13 mouse cellular contexts compared by ENCODE assay signal in genomic region chr6:94389716-94390115, GRCm38 (mm10).
DNase-seq lines count a peak whose midpoint lies in the region; ATAC-seq and TF ChIP-seq lines count a peak whose summit lies in the region.
"Had no signal": no experiment of that assay in that cellular context is flagged by ENCODE, and none has a peak within 500 bp of the region (broad histone marks: within the 10 kb centered on the region; RNA-seq: fewer than 3 reads in every experiment).

No protein-coding gene starts in this region.

- 62% methylated on average over 9 of the region's 9 CpGs for WGBS in forebrain, postnatal 0 days
- WGBS in forebrain, embryonic 12.5 days: 85% methylated on average over 9 of the region's 9 CpGs
- 32% methylated on average over 9 of the region's 9 CpGs for WGBS in heart, postnatal 0 days

- H3K9me3 ChIP-seq in forebrain, postnatal 0 days (ENCODE audit: low read length): no peaks in the 10 kb centered on the region
- H3K9me3 ChIP-seq in forebrain, embryonic 12.5 days: no peaks in the 10 kb centered on the region
- no peaks in the 10 kb centered on the region for H3K9me3 ChIP-seq in heart, postnatal 0 days (replicated peaks; ENCODE audit: control insufficient read depth, low read length)
- H3K9me3 ChIP-seq: limb, embryonic 13.5 days; neural tube, embryonic 13.5 days had no signal

- ATAC-seq in forebrain, postnatal 0 days: no peak
- no peak for ATAC-seq in forebrain, embryonic 12.5 days (ENCODE audit: low FRiP score)
- ATAC-seq in heart, postnatal 0 days (ENCODE audit: insufficient read depth, low read depth): peak; percentile 45; the same call in 1 of the 2 replicates
- ATAC-seq: forebrain, embryonic 14.5 days had no signal

- peak; percentile 24 for DNase-seq in forebrain, postnatal 0 days
- DNase-seq in heart, postnatal 0 days (ENCODE audit: low spot score): peak; percentile 57
- DNase-seq in kidney, postnatal 10 days: peak; percentile 9
- DNase-seq in lung, postnatal 4 days: peak; percentile 15 to 35
- no peak for DNase-seq in embryo, embryonic 9.5 days (ENCODE audit: extremely low spot score)
- DNase-seq in gastrocnemius, postnatal 10 days: no peak
- DNase-seq in adrenal gland, adult 2 months: no peak
- DNase-seq: embryo, embryonic 11 days had no signal

- no peaks in the 10 kb centered on the region for H3K36me3 ChIP-seq in forebrain, postnatal 0 days (ENCODE audit: insufficient read depth)
- H3K36me3 ChIP-seq in forebrain, embryonic 12.5 days (replicated peaks): no peaks in the 10 kb centered on the region
- no peaks in the 10 kb centered on the region for H3K36me3 ChIP-seq in heart, postnatal 0 days (replicated peaks; ENCODE audit: control insufficient read depth, insufficient read depth, low read length)
- H3K36me3 ChIP-seq: limb, embryonic 13.5 days; neural tube, embryonic 13.5 days had no signal

- H3K27me3 ChIP-seq in forebrain, postnatal 0 days (ENCODE audit: insufficient read depth, low read length): no peaks in the 10 kb centered on the region
- no peaks in the 10 kb centered on the region for H3K27me3 ChIP-seq in forebrain, embryonic 12.5 days
- no peaks in the 10 kb centered on the region for H3K27me3 ChIP-seq in heart, postnatal 0 days (ENCODE audit: control insufficient read depth, insufficient read depth, low read length)
- H3K27me3 ChIP-seq: limb, embryonic 13.5 days; neural tube, embryonic 13.5 days had no signal

- H3K4me3 ChIP-seq in forebrain, postnatal 0 days (ENCODE audit: low read depth, low read length): no peak overlapping the region
- H3K4me3 ChIP-seq in forebrain, embryonic 12.5 days (replicated peaks): no peak overlapping the region
- no peak overlapping the region for H3K4me3 ChIP-seq in heart, postnatal 0 days (ENCODE audit: low read depth, low read length)
- H3K4me3 ChIP-seq: limb, embryonic 13.5 days; neural tube, embryonic 13.5 days had no signal

- H3K9ac ChIP-seq in forebrain, postnatal 0 days: no peak overlapping the region
- H3K9ac ChIP-seq in forebrain, embryonic 12.5 days: no peak overlapping the region
- no peak overlapping the region for H3K9ac ChIP-seq in heart, postnatal 0 days (replicated peaks; ENCODE audit: low read depth, low read length)
- H3K9ac ChIP-seq: limb, embryonic 13.5 days; neural tube, embryonic 13.5 days had no signal

- no peak overlapping the region for H3K27ac ChIP-seq in forebrain, postnatal 0 days (ENCODE audit: low read depth, low read length)
- no peak overlapping the region for H3K27ac ChIP-seq in forebrain, embryonic 12.5 days
- peak overlapping the region; percentile 88 for H3K27ac ChIP-seq in heart, postnatal 0 days (ENCODE audit: low read depth)
- H3K27ac ChIP-seq: limb, embryonic 13.5 days; neural tube, embryonic 13.5 days had no signal

- no peak for TF ChIP-seq CTCF in forebrain, postnatal 0 days (IDR thresholded peaks at IDR 0.05; ENCODE audit: low read depth)
- no peak for TF ChIP-seq CTCF in heart, postnatal 0 days (IDR thresholded peaks at IDR 0.05; ENCODE audit: low read depth)

- no peak overlapping the region for H3K4me2 ChIP-seq in forebrain, postnatal 0 days (ENCODE audit: low read depth)
- no peak overlapping the region for H3K4me2 ChIP-seq in forebrain, embryonic 12.5 days
- no peak overlapping the region for H3K4me2 ChIP-seq in heart, postnatal 0 days (ENCODE audit: low read depth, low read length)
- H3K4me2 ChIP-seq: limb, embryonic 13.5 days; midbrain, embryonic 11.5 days; neural tube, embryonic 13.5 days had no signal

- no peak for TF ChIP-seq EP300 in heart, postnatal 0 days (IDR thresholded peaks at IDR 0.05; ENCODE audit: low read depth)

- no peaks in the 10 kb centered on the region for H3K4me1 ChIP-seq in forebrain, postnatal 0 days (ENCODE audit: insufficient read depth)
- no peaks in the 10 kb centered on the region for H3K4me1 ChIP-seq in forebrain, embryonic 12.5 days
- H3K4me1 ChIP-seq in heart, postnatal 0 days (ENCODE audit: control insufficient read depth, insufficient read depth): peaks cover 62% of the 10 kb centered on the region
- H3K4me1 ChIP-seq: neural tube, embryonic 13.5 days had no signal

Comparison
In these comparisons a context has a peak if more than half of its experiments do, and no peak if none do; other contexts are left out.
1. DNase-seq: peak in forebrain, postnatal 0 days (single experiment), heart, postnatal 0 days (single experiment), kidney, postnatal 10 days (single experiment) and lung, postnatal 4 days (2 of 2); none in embryo, embryonic 9.5 days (single experiment), gastrocnemius, postnatal 10 days (single experiment) and adrenal gland, adult 2 months (single experiment).